Mouse (Mus musculus) yolk sac, embryonic 10.5 days (tissue): Measurements from ENCODE around the gene Auts2.
"Not testable (repeated sequence)": the region's sequence is repeated elsewhere in the genome, so short reads cannot be mapped to it uniquely, and the experiment has no call there.

Source experiments
- DNase-seq: peaks from one replicate; pipeline ENCODE4 v3.0.0-alpha.2; 2017; ENCODE audit warnings: low spot score

Auts2 gene

GRCm38 (mm10) chr5:132543118-132544071 is at the start of gene Auts2:
Gene Auts2 (minus strand): TSS chr5:132543344.
- peak; percentile 92 for DNase-seq

DNA sequence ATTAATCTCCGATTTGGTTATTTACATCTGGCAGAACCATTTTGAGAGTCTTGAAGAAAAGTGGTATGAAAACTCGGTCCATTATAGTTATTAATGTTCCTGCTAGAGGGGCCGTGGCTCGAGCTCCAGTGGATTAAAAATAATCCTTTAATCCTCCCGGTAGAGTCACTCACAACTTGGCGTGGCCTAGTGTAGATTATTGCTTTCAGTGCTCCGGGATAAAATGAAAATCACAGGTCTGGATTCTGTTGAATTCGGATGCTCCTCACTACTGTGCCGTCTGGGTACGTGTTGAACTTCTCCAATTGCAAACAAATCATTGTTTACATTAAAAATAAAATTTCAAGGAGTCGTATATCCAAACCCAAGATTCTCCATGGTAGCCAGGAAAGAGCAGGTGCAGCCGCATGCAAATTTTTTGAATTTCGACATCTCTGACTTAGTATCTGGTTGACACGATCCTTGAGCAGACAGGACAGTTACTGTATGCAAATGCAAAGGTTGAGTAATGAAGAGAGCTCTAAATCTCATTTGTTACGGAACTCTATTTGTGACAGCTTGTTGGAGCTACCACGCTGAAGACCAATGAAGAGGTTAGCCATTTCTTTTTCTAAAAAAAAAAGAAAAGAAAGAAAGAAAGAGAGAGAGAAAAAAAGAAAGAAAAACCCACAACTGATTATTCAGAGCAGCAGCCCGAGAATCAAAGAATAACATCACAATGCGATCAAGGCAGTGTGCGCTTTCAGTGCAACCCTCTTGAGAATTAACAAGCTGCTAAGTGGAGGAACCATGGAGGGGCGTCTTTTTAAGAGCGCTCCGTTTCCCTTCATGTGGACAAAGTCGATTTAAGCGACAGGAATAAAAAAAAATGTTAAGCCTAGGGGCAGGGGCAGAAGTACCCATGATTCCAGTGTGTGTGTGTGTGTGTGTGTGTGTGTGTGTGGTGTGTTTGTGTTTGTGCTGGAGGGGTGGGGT is 48.9 kb upstream of the Auts2 start:
- no peak for DNase-seq

DNA sequence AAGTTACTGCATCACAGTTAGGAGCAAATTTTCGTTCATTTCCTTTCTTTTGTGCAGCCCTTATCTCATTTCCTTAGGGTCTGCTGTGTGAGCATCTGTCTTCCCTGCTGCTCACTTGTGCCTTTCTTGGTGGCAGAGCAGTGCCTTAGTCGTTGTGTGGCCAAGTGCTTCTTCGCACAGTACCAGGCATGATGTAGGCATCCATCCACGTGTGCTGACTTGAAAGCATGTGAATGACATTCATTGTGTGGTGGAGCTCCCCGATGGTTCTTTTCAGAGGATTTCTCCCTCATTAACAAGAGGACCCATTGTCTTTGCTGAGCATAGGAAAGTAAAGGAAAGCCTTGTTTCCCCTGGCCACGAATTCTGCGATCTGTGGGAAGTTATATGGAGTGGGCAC is 36.6 kb upstream of the Auts2 start:
- DNase-seq: no peak

GRCm38 (mm10) chr5:132560771-132561170 is 17.6 kb upstream of the Auts2 start:
- DNase-seq: not testable (repeated sequence)

DNA sequence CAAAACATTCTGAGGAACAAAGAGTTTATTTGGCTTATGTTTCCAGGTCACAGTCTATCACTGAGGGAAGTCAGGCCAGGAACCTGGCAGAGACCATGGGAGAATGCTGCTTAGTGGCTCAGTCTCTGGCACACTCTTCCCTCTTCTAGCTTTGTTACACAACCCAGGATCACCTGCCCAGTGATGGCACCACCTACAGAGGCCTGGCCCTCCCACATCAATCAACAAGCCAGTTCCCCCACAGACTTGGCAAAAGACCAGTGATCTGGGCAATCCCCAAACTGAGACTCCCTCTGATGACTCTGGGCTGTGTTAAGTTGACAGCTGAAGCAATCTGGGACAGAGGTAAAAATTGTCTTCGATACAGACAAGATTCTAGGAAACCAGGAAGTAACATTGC is 2.6 kb upstream of the Auts2 start:
- DNase-seq: no peak

- no peak for DNase-seq
Measured at GRCm38 (mm10) chr5:132544176-132544995, 1.2 kb upstream of the Auts2 start.

DNA sequence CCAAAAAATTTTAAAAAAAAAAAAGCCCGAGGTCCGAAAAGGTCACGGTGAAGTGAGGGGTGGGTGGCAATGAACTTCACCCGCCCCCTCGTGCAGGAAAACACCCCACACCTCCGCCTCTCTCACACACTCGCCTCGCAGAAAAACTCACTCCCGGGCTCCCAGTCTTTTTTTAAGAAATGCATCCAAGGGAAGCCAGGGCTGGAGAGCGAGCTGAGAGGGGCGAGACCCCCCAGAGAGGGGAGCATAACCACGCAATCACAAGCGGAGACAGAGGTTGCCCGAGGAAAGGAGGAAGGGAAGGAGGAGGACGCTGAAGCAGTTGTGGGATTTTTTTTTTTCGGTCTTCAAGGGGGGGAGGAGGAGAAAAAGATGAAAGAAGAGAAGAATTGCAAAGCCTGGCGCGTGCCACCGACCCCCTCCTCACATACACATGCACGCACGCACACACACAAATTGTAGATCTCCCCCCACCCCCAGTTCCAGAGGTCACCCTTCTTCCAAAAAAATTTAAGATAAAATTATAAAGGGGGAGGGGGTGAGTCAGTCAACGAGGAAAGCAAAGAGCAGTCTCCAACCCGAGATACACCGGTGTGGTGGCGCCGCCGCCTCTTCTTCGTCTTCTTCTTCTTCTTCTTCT is 643 bp downstream of the Auts2 start:
- DNase-seq: peak; percentile 32

DNA sequence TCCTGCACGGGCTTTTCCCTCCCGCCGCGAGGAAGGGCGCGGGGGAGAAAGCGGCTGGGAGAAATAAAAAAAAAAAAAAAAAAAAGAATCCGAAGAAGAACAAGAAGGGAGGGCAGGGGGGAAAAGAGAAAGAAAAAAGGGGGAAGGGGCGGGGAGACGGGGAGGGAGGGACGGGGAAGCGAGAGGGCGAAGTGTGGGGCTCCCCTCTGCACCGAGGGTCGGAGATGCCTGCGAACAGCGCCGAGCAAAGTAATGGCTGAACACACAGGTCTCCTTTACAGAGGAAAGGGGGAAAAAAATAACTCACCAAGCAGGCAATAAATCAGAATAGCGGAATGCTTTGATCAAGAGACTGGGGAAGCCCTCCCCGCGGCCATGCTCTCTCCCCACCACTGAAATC is 1.2 kb downstream of the Auts2 start:
- DNase-seq: peak; percentile 28

GRCm38 (mm10) chr5:132541371-132541931 is 1.7 kb downstream of the Auts2 start:
- peak; percentile 16 for DNase-seq

DNA sequence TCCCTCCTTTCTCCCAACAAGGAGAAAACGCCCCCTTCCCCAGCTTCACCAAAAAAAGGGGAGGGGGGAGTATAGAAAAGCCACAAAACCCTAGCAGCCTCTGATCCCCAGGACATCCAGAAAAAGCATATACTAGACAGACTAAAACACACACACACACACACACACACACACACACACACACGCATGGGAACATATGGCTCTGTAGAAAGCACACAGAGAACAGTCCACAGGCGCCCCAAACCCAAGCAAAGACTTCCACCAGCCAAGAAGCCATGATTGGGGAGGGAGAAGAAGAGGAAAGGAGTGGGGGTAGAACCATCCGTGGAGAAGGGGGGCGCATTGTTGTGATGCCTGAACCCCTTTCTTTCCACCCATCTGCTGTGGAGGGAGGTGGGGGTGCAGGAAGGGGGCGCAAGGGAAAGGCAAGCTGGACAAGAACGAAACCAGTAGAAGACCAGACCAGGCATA is 2.3 kb downstream of the Auts2 start:
- DNase-seq: no peak

DNA sequence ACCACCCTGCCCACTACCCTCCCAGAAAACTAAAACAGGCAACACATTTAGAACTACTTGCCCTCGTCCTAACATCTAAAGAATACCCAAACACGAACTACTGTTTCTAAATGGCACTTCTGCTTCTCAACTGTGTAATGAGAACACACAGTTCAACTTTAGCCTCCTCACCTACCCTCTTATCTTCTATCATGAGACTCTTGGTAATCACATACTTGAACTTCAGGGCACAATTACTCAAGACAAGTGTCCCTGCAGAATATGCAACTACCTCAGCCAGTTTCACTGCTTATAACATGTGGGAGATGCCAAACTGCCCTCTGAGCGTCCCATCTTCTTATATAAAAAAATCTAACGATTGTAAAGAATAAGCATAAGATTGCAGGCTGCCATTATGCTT is 5.7 kb downstream of the Auts2 start:
- no peak for DNase-seq

GRCm38 (mm10) chr5:132526395-132526794 is 16.7 kb downstream of the Auts2 start:
- no peak for DNase-seq

- DNase-seq: no peak
Measured at GRCm38 (mm10) chr5:132521358-132521873, 21.7 kb downstream of the Auts2 start.

DNA sequence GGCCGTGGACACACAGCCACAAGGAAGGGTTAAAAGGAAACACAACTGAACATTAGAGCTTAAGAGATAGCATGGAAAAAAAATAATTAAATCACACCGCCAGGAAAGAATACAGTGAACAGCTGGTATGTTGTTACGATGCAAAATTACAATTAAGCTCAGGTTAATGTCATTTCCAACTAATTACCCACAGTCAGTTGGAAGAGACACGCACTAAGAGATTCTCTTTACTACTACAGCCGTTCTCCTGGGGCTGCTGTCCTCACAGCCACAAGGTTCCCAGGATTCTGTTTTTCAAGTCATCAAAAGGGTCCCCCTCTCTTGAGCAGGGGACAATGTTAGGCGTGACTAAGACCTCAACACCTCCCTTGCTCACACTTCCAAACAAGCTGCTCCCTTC is 25.3 kb downstream of the Auts2 start:
- no peak for DNase-seq

- no peak for DNase-seq
Measured at GRCm38 (mm10) chr5:132514521-132514920, 28.6 kb downstream of the Auts2 start.

DNA sequence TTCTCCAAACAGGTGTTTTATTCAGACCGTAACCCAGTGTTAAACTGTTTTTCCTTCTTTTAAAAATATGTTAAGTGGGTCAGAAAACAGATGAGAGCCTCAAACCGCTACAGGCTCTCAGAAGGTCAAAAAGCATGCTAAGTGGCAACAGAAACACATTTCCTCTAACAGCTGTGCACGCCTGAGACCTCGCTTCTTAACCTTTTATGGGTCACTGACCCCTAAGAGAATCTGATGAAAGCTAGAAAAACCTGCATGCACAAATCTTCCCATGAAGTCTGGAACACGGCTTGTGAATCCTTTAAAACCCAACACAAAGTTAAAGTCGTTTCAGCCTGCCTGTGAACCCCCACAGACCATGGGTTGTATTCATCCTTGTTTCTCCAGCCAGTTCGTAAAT is 29.9 kb downstream of the Auts2 start:
- DNase-seq: no peak

DNA sequence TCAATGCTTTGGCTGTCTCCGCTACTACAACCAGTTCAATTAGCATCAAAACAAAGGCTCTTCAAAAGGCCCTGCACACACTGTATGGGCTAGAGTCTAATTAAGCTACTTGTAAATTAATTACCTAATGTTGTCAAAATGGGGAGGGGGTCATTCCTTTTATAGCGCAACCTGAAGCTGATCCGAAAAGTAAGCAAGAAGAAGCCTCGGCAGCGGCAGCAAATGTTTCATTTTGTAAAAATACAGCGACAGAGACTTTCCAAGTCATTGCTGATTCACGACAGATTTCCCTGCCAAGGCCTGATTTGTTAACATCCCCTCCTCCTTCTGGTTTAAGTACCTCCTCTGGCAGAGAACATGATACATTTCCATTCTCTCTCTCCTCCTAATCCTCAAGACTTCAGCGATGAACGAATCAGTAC is 33.7 kb downstream of the Auts2 start:
- DNase-seq: no peak

GRCm38 (mm10) chr5:132504893-132505292 is 38.3 kb downstream of the Auts2 start:
- DNase-seq: no peak

GRCm38 (mm10) chr5:132503431-132503830 is 39.7 kb downstream of the Auts2 start:
- no peak for DNase-seq

DNA sequence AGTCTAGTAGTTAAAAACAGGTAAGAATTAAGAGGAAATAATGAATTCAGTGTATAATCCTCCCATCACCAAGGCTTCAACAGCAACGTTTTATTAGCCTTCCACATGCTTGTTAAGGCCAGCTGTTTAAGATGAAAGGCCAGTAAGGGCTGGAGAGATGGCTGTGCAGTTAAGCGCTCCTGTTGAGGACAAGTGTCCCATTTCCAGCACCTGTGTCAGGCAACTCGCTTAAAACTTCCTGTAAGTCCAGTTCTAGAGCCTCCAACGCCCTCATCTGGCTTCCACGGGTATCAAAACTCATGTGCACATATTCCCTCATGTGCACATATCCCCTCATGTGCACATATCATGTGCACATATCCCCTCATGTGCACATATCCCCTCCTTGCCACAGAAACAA is 41.1 kb downstream of the Auts2 start:
- no peak for DNase-seq
